Comparison of ENCODE assay signal across 33 mouse cellular contexts in the genomic region with DNA sequence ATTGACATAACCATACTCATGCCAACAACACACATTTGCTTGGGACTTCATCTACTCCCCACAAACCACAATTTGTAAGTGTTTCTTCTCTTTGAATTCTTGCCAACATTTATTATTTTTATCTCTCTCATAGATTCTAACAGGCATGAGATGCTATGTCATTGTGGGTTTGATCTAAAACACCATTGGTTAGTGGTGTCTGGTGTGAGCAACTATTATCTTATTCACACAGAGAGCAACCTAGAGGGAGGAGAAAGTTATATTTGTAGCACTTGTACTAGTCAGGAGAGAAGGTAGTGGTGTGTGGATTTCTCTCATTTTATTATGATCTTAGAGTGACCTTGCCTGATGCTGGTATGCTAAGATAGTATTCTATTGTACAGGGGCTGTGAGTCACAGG. TPM values are rescaled to one million over a fixed set of nuclear protein-coding genes. Genes with fewer than 3 reads are reported as not detected.
DNase-seq lines count a peak whose midpoint lies in the region; ATAC-seq and TF ChIP-seq lines count a peak whose summit lies in the region.
"Had no signal": no experiment of that assay in that cellular context is flagged by ENCODE, and none has a peak within 500 bp of the region (broad histone marks: within the 10 kb centered on the region; RNA-seq: fewer than 3 reads in every experiment).

No protein-coding gene starts in this region.

- H3K27me3 ChIP-seq in G1E (ENCODE audit: insufficient read depth, low read length) = no peaks in the 10 kb centered on the region
- H3K27me3 ChIP-seq in liver, embryonic 13.5 days = no peaks in the 10 kb centered on the region
- H3K27me3 ChIP-seq: heart, embryonic 12.5 days; hindbrain, embryonic 13.5 days; midbrain, embryonic 13.5 days had no signal

- H3K9me3 ChIP-seq in G1E (replicated peaks) = no peaks in the 10 kb centered on the region
- no peaks in the 10 kb centered on the region for H3K9me3 ChIP-seq in liver, embryonic 13.5 days (replicated peaks)
- H3K9me3 ChIP-seq: forebrain, embryonic 10.5 days; heart, embryonic 12.5 days; hindbrain, embryonic 13.5 days; limb, embryonic 10.5 days; midbrain, embryonic 13.5 days had no signal

- peak overlapping the region; percentile 87 for H3K27ac ChIP-seq in liver, embryonic 13.5 days
- H3K27ac ChIP-seq: forebrain, embryonic 10.5 days; hindbrain, embryonic 13.5 days; limb, embryonic 10.5 days; midbrain, embryonic 13.5 days had no signal

- H3K4me3 ChIP-seq in G1E (ENCODE audit: low read depth, low read length) = no peak overlapping the region
- H3K4me3 ChIP-seq in liver, embryonic 13.5 days (replicated peaks) = no peak overlapping the region
- H3K4me3 ChIP-seq: forebrain, embryonic 10.5 days; heart, embryonic 12.5 days; hindbrain, embryonic 13.5 days; limb, embryonic 10.5 days; midbrain, embryonic 13.5 days had no signal

- DNase-seq in G1E (ENCODE audit: low spot score) = peak; percentile 43
- DNase-seq in liver, embryonic 13.5 days = peak; percentile 29
- no peak for DNase-seq in kidney, postnatal 4 days
- no peak for DNase-seq in urinary bladder, postnatal 14 days (ENCODE audit: low spot score)
- DNase-seq in lung, postnatal 14 days = no peak
- DNase-seq: adrenal gland, postnatal 10 days; cerebellum, adult 8-10 months; cerebellum, postnatal 36 days; forebrain, postnatal 0 days; gastrocnemius, postnatal 14 days; heart, adult 18-20 months; heart, postnatal 10 days; kidney, adult 11 months; right cerebral cortex, postnatal 25 days; thymus, postnatal 36 days had no signal

- no peak overlapping the region for H3K9ac ChIP-seq in liver, embryonic 13.5 days
- H3K9ac ChIP-seq: forebrain, postnatal 0 days; heart, embryonic 12.5 days; hindbrain, embryonic 13.5 days; midbrain, embryonic 13.5 days had no signal

- no peak for TF ChIP-seq CTCF in G1E (IDR thresholded peaks at IDR 0.05; ENCODE audit: low read depth, low read length)

- peak; percentile 81 for ATAC-seq in G1E (ENCODE audit: extremely low read depth, insufficient number of reproducible peaks, low FRiP score, poor library complexity, severe bottlenecking)
- peak; percentile 94 for ATAC-seq in common myeloid progenitor, adult 5-6 weeks (replicated peaks; ENCODE audit: low read depth, poor library complexity, severe bottlenecking)
- ATAC-seq in liver, embryonic 13.5 days (ENCODE audit: low read depth) = peak; percentile 94
- ATAC-seq in megakaryocyte progenitor cell, adult 5-6 weeks (replicated peaks; ENCODE audit: poor library complexity) = peak; percentile 95
- ATAC-seq: activated CD4-positive, CD25-positive, alpha-beta regulatory T cell, adult 4 months; lung, postnatal 0 days; midbrain, embryonic 13.5 days had no signal

- no peaks in the 10 kb centered on the region for H3K36me3 ChIP-seq in G1E (replicated peaks)
- no peaks in the 10 kb centered on the region for H3K36me3 ChIP-seq in liver, embryonic 13.5 days
- H3K36me3 ChIP-seq: forebrain, embryonic 10.5 days; heart, embryonic 12.5 days; hindbrain, embryonic 13.5 days; limb, embryonic 10.5 days; midbrain, embryonic 13.5 days had no signal

- H3K4me1 ChIP-seq in G1E (ENCODE audit: insufficient read depth, low read depth, low read length) = peaks cover 52% of the 10 kb centered on the region
- peaks cover 45% of the 10 kb centered on the region for H3K4me1 ChIP-seq in liver, embryonic 13.5 days (replicated peaks)
- H3K4me1 ChIP-seq: forebrain, embryonic 10.5 days; hindbrain, embryonic 13.5 days; midbrain, embryonic 13.5 days had no signal

- no peak overlapping the region for H3K4me2 ChIP-seq in liver, embryonic 13.5 days
- H3K4me2 ChIP-seq: heart, embryonic 12.5 days; hindbrain, embryonic 13.5 days; midbrain, embryonic 13.5 days had no signal

RNA-seq across cellular contexts. Expression of a gene that starts 12.1 kb away (rescaled TPM):
- total RNA-seq in G1E (2014; fragmentation: Nextera tagmentation) = not detected in 2 replicates
- total RNA-seq in G1E (2017) = 0.22 TPM in 1 of 2 replicates, not detected in the other
- not detected in 2 replicates for polyA plus RNA-seq in G1E (2012)
- not detected in 2 replicates for total RNA-seq in common myeloid progenitor, adult 5-6 weeks (2017)
- not detected in 2 replicates for polyA plus RNA-seq in liver, embryonic 13.5 days (2015; fragmentation: Nextera tagmentation; extraction: Ambion mirVana)
- total RNA-seq in megakaryocyte progenitor cell, adult 5-6 weeks (2015) = not detected in 2 replicates
- total RNA-seq in megakaryocyte progenitor cell, adult 5-6 weeks (2017) = not detected in 2 replicates
- total RNA-seq: adrenal gland, postnatal 10 days; ES-E14; forebrain, postnatal 0 days; gastrocnemius, postnatal 14 days; heart, adult 18-20 months; heart, postnatal 10 days; layer of hippocampus, postnatal 14 days; liver, adult 2 months; monocyte, adult 5-6 weeks had no signal
- polyA plus RNA-seq: activated CD4-positive, CD25-positive, alpha-beta regulatory T cell, adult 4 months; embryonic facial prominence, embryonic 14.5 days; forebrain, embryonic 10.5 days; forebrain, postnatal 0 days; heart, embryonic 12.5 days; hindbrain, embryonic 13.5 days; kidney, embryonic 16.5 days; limb, embryonic 10.5 days; liver, adult 2 months; lung, postnatal 0 days; midbrain, embryonic 13.5 days; neural tube, embryonic 11.5 days; spleen, adult 2 months; testis, adult 2 months had no signal

RNA-seq across cellular contexts. Expression of a gene that starts 33.9 kb away (rescaled TPM):
- total RNA-seq in G1E (2014; fragmentation: Nextera tagmentation) (not detected in 2 replicates), G1E (2017) (0.11 and 0.17 TPM in 2 replicates)
- polyA plus RNA-seq in G1E (2012) = not detected in 2 replicates
- total RNA-seq in common myeloid progenitor, adult 5-6 weeks (2017) = not detected in 2 replicates
- polyA plus RNA-seq in liver, embryonic 13.5 days (2015; fragmentation: Nextera tagmentation; extraction: Ambion mirVana) = not detected in 2 replicates
- 0.22 TPM in 1 of 2 replicates, not detected in the other for total RNA-seq in megakaryocyte progenitor cell, adult 5-6 weeks (2015)
- not detected in 2 replicates for total RNA-seq in megakaryocyte progenitor cell, adult 5-6 weeks (2017)
- total RNA-seq: adrenal gland, postnatal 10 days; ES-E14; forebrain, postnatal 0 days; gastrocnemius, postnatal 14 days; heart, adult 18-20 months; heart, postnatal 10 days; layer of hippocampus, postnatal 14 days; liver, adult 2 months; monocyte, adult 5-6 weeks had no signal
- polyA plus RNA-seq: activated CD4-positive, CD25-positive, alpha-beta regulatory T cell, adult 4 months; embryonic facial prominence, embryonic 14.5 days; forebrain, embryonic 10.5 days; forebrain, postnatal 0 days; heart, embryonic 12.5 days; hindbrain, embryonic 13.5 days; kidney, embryonic 16.5 days; limb, embryonic 10.5 days; liver, adult 2 months; lung, postnatal 0 days; midbrain, embryonic 13.5 days; neural tube, embryonic 11.5 days; spleen, adult 2 months had no signal

Comparison
In these comparisons a context has a peak if more than half of its experiments do, and no peak if none do; other contexts are left out.
1. DNase-seq: peak in G1E (single experiment) and liver, embryonic 13.5 days (single experiment); none in kidney, postnatal 4 days (0 of 2), urinary bladder, postnatal 14 days (single experiment) and lung, postnatal 14 days (single experiment).
2. Peak in every context shown above with its lines, with median percentiles within 50 percentile points of each other: ATAC-seq.